Mouse (Mus musculus): ENCODE results near the gene Mllt10.

DNA sequence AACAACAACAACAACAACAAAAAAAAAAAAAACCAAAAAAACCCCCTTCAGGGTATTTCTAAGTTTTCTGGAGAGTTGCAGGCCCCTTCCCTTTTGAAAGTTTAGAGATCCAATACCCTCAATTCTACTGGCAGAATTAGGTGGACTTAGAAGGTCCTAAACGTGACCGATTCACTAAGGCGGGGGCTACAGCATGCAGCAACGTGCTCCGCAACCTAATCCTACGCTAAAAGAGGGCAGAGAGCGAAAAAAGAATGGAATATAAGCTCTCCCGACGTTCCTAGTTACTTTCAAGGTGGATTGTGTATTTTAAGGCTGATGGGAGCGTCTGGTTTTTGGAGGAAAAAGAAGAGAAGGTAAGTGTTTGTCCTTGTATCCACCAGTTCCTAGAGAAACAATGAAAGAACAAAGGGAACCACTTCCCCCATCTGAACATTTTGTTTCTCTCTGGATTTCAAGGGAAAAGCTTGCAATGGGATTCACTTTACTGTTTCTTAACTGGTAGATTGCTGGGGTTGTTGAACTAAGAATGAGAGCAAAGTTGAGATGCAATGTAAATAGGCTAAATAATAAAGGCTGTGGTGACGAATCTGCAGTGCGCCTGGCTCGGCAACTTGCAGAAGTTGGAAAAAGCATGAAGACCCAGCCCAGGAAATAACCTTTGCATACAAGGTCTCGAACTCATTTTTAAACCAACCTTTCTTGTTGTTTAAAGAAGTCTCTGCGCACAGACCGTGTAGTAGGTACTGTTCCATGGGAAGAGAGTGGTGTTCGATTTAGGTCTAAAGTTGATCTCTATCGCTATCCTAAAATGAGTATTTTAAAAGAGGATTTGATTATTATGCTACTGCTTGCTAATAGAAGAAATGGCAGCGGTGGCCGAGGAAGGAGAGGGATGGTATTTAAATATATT is at the start of gene Mllt10:
- TF ChIP-seq CTCF (IDR thresholded peaks at IDR 0.05; ENCODE audit: borderline replicate concordance, control insufficient read depth, extremely low read depth, insufficient read depth, low read length, poor library complexity) (no peak), POLR2A (IDR thresholded peaks at IDR 0.05; ENCODE audit: control insufficient read depth, extremely low read depth, insufficient read depth, low read length, poor library complexity) (no peak)
